Mouse (Mus musculus) G1E (cell line): Measurements from ENCODE around the gene Serping1.

Source experiments
- CTCF ChIP-seq: IDR thresholded peaks from 2 replicates; pipeline ENCODE4 v1.5.1; 2012; ENCODE audit warnings: low read depth, low read length, inconsistent platforms, mixed read lengths
- GATA1 ChIP-seq: IDR thresholded peaks from 2 replicates; pipeline ENCODE4 v1.6.1; 2012; ENCODE audit warnings: borderline replicate concordance, low read length, inconsistent platforms, mixed read lengths
- POLR2AphosphoS5 ChIP-seq: IDR thresholded peaks from 2 replicates; pipeline ENCODE4 v1.6.1; 2012; ENCODE audit warnings: low read depth, low read length, inconsistent platforms; ENCODE audit not compliant: insufficient replicate concordance
- TAL1 ChIP-seq: conservative IDR thresholded peaks from 2 replicates; pipeline ENCODE4 v1.6.1; 2012; ENCODE audit warnings: low read depth, low read length, inconsistent platforms, mixed read lengths

- no peak for TF ChIP-seq CTCF
- TF ChIP-seq POLR2AphosphoS5: no peak
- TF ChIP-seq GATA1: no peak
- no peak for TF ChIP-seq TAL1
Observed at GRCm38 (mm10) chr2:84783315-84783714, 8.1 kb upstream of the Serping1 start.
